Mouse (Mus musculus) heart, adult 2 months (tissue): ENCODE measurements at regions not wholly inside any gene's neighbourhood (a gene's known extent, or its start where the extent isn't known, plus 50 kb on each side); places are given as distances from the start of the nearest gene placed in this dataset.

Experiments used
- CTCF ChIP-seq: fragments of 200-600 bp; IDR thresholded peaks from 2 replicates; pipeline ENCODE4 v1.8.1; 2022; ENCODE audit warnings: antibody characterized with exemption, mild to moderate bottlenecking, moderate library complexity
- EP300 ChIP-seq: fragments of 200-500 bp; IDR thresholded peaks from 2 replicates; pipeline ENCODE4 v1.6.1; 2011; ENCODE audit warnings: low read depth, low read length, control low read depth; ENCODE audit not compliant: insufficient read depth
- POLR2A ChIP-seq: fragments of 200-500 bp; IDR thresholded peaks from 2 replicates; pipeline ENCODE4 v1.6.1; 2011; ENCODE audit warnings: mild to moderate bottlenecking, low read depth, low read length, control low read depth; ENCODE audit not compliant: insufficient read depth

DNA sequence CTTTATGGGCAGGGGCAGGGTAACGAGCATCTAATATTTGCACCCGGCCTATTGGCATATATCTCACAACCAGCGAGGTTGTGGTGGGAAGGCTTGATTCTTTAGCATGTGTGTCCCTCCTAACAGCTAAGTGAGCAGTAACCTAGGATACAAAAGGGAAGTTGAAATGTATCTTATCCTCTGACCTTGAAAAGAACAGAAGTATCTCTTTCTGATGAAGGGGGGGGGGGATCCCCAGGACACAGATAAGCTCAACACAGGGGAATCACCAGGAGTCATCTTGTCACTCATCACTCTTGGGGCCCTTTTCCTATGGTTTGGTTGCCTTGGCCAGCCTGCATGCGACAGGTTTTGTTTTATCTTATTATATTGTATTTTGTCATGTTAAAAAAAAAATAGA, 63.3 kb upstream of the Rap1b start:
- TF ChIP-seq CTCF, result no peak
- TF ChIP-seq POLR2A, result no peak
- no peak for TF ChIP-seq EP300
